Mouse (Mus musculus) embryonic fibroblast, embryonic 13.5 days (primary cell): ENCODE results near the gene Ahsa2. TPM values are rescaled to one million over a fixed set of nuclear protein-coding genes. Genes with fewer than 3 reads are reported as not detected.
"Not testable (repeated sequence)": the region's sequence is repeated elsewhere in the genome, so short reads cannot be mapped to it uniquely, and the experiment has no call there.

Experiments
- H3K27ac ChIP-seq: 2 replicates; pipeline ENCODE4 v1.5.1; 2012; ENCODE audit warnings: low read length, control low read depth, inconsistent platforms; ENCODE audit not compliant: insufficient read depth
- H3K4me1 ChIP-seq: 2 replicates; pipeline ENCODE4 v1.6.1; 2011; ENCODE audit warnings: low read length; ENCODE audit not compliant: control insufficient read depth, insufficient read depth
- H3K4me3 ChIP-seq: 2 replicates; pipeline ENCODE4 v1.5.1; 2011; ENCODE audit warnings: mild to moderate bottlenecking, control low read depth, low read length; ENCODE audit not compliant: insufficient read depth
- CTCF ChIP-seq: IDR thresholded peaks from 2 replicates; pipeline ENCODE4 v1.5.1; 2011; ENCODE audit warnings: mild to moderate bottlenecking, control low read depth, low read length, moderate library complexity, borderline replicate concordance; ENCODE audit not compliant: insufficient read depth
- POLR2A ChIP-seq: IDR thresholded peaks from 2 replicates; pipeline ENCODE4 v1.6.1; 2011; ENCODE audit warnings: low read depth, mild to moderate bottlenecking, control low read depth, low read length, moderate library complexity
- polyA plus RNA-seq: library from polyadenylated mRNA; stranded (reverse); fragments of >200 nt; gene quantifications from 2 replicates; pipeline ENCODE4 v1.2.4, GENCODE M21; 2011; ENCODE audit warnings: low read depth; ENCODE audit not compliant: missing spikeins, insufficient read length

The Ahsa2 gene
- polyA plus RNA-seq = 53.7 and 54.2 TPM in 2 replicates

GRCm38 (mm10) chr11:23497718-23498509, at the start of gene Ahsa2:
TSS of gene Ahsa2 (minus strand) at chr11:23498030.
- peak within 1 kb of the TSS; percentile 87 for H3K27ac ChIP-seq
- TF ChIP-seq POLR2A (peak; percentile 84), CTCF (no peak)
- peak within 1 kb of the TSS; percentile 84 for H3K4me3 ChIP-seq
- H3K4me1 ChIP-seq = peaks cover 7% of the 10 kb centered on the region; the same call in 1 of the 2 replicates

DNA sequence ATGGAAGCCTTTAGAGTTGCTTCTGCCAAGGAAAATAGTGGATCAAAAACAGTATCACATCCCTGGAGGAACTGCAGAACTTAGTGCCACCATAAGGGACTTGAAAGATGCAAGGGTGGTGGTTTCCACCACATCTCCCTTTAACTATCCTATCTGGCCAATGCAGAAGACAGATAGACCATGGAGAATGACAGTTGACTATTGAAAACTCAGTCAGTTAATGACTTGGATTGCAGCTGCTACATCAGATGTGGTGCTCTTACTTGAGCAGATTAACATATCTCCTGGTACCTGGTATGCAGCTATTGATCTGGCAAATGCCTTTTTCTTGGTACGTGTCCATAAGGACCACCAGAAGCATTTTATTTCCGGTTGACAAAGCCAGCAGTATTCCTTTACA, 39.6 kb upstream of the Ahsa2 start:
- no peak overlapping the region for H3K27ac ChIP-seq
- TF ChIP-seq POLR2A (no peak), CTCF (no peak)

DNA sequence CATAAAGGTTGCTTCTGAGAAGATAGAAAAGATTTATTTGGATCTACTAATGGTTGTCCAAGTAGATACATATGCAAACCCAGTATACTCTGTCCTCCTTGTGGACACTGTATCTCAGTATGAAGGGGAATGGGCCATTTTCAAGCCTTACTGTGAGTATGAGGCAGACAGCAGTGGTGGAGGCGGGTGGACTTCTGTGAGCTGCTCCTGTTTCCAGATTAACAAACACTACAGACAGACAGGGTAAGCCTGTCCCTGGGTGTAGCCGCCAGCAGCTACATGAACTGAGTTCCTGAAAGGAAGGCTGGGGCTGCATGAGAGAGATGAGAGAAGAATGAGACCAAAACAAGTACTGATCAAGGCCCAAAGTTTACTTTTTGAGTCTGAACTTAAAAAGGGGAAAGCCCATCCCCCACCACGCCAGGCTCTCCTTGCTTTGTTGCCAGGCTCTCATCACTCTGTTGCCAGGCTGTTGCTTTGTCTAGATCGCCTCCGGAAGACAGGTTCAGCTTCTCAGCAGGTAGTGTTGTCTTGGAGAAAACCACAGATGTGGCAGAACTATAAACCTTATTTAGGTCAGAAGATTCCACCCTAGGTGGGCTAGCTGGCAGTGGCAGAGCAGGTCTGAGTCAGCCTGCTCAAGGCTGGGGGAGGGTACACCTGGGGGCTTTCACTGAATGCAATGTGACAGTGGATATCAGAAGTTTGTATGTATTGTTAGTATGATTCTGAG, 22.8 kb upstream of the Ahsa2 start, which contains the start of gene 1700093K21Rik:
Gene 1700093K21Rik, minus strand, starts transcription at position 683 of the 733 bp plus-strand sequence.
- Histone ChIP-seq H3K4me3 (no peak within 1 kb of the TSS), H3K4me1 (no peaks in the 10 kb centered on the region), H3K27ac (no peak within 1 kb of the TSS)
- TF ChIP-seq CTCF (no peak), POLR2A (no peak)

More for the DNA sequence above, 39.6 kb upstream of the Ahsa2 start:
- H3K4me3 ChIP-seq = no peak overlapping the region
- H3K4me1 ChIP-seq = no peaks in the 10 kb centered on the region

DNA sequence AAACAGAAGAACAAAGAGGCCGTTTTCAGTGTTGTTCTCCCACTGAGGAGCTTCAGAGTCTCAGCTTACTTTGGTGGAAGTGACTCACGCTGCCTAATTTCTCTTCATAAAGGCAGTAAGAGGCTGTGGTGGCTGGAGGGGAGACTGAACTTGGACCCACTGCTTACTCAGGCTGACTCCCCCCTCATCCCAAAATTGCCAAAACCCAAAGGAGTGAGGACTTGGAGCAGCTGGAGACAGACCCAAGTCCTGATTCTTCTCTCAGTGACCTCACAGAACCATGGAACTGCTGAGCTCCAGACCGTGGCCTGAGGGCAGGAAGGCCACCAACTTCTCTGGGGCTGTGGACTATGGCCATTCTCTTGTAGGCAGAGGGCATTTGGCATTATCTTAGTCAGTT, 21.2 kb upstream of the Ahsa2 start:
- Histone ChIP-seq H3K4me3 (no peak overlapping the region), H3K27ac (no peak overlapping the region), H3K4me1 (no peaks in the 10 kb centered on the region)
- no peak for TF ChIP-seq POLR2A
- no peak for TF ChIP-seq CTCF

DNA sequence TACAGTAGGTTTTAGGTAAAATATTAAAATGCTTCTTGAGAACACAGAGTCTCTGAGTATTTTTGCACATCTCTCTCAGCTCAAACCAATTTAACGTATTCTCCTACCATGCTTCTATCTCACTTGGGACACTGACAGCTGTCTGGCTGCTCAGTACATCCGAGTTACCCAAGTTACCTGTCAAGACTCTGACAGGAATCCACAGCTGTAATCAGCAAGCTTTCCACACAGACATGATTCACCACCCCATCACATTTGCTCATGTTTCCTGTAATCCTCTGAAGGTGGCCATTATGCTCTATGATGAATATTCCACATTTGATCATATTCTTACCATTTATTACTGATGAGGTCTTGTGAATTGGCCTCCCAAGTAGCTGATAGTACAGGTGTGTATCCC, 17.5 kb upstream of the Ahsa2 start:
- H3K4me3 ChIP-seq = no peak overlapping the region
- no peaks in the 10 kb centered on the region for H3K4me1 ChIP-seq
- H3K27ac ChIP-seq = no peak overlapping the region
- TF ChIP-seq POLR2A (no peak), CTCF (no peak)

DNA sequence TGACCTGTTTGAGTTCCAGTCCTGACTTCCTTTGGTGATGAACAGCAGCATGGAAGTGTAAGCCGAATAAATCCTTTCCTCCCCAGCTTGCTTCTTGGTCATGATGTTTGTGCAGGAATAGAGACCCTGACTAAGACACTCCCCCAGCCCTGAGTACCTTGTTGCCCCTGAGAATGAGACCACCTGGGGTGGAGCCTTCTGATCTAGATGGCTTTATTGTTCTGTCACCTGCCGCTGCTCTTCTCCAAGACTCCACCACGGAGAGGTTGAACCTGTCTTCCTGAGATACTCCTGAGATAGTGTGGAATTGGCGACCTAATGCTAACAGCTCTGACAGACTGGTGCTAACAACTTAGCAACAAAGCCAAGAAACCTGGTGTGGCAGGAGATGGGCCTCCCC, 17.0 kb upstream of the Ahsa2 start:
- H3K4me1 ChIP-seq, H3K27ac ChIP-seq, H3K4me3 ChIP-seq: not testable (repeated sequence)

DNA sequence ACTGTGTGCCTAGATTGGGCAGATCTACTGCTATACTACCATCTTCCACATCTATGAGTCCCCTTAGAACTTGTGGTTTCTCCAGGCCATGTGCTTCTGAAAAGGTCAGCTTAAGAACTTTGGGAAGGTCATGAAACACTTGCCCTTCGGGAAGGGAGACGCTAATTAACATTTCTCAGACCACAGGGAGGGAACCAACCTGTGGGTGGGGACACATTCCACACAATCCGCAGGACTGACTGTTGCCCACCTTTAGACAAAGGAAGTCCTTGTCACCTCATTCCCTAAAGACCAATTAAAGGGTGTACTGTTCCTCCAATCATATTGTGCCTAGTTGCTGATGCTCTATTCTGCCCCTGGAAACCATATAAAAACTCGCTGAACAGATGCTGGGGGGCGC, 7.0 kb upstream of the Ahsa2 start:
- H3K4me1 ChIP-seq, H3K27ac ChIP-seq, H3K4me3 ChIP-seq: not testable (repeated sequence)

GRCm38 (mm10) chr11:23498609-23499008, 779 bp upstream of the Ahsa2 start:
- no peak for TF ChIP-seq CTCF
- no peak for TF ChIP-seq POLR2A
- Histone ChIP-seq H3K4me1 (peaks cover 7% of the 10 kb centered on the region; the same call in 1 of the 2 replicates), H3K27ac (peak overlapping the region; percentile 50), H3K4me3 (peak overlapping the region; percentile 39; the same call in 1 of the 2 replicates)

DNA sequence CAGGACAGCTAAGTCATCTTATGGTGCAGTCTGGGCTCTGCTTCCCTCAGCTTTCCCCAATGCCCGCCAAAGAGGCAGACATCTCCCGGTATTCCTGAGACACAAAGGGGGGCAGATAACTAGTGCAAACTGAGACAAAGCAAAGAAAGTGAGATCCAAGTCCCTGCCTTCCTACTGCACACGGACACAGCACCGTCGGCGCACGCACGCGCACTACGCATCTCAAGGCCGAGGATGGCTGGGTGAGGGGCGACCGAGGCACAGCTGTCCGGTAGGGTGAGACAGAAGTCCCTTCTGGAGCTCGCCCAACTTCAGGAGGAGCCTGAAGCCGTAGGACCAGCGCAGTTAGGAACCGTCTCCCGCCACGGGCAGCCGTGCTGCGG, 504 bp downstream of the Ahsa2 start:
- no peak for TF ChIP-seq CTCF
- no peak; the same call in 1 of the 2 replicates for TF ChIP-seq POLR2A
- H3K4me3 ChIP-seq = peak overlapping the region; percentile 84
- H3K27ac ChIP-seq = peak overlapping the region; percentile 87
- peaks cover 7% of the 10 kb centered on the region; the same call in 1 of the 2 replicates for H3K4me1 ChIP-seq

- Histone ChIP-seq H3K4me1 (peaks cover 7% of the 10 kb centered on the region; the same call in 1 of the 2 replicates), H3K27ac (no peak overlapping the region), H3K4me3 (peak overlapping the region; percentile 84)
- no peak for TF ChIP-seq POLR2A
- no peak for TF ChIP-seq CTCF
Measured at GRCm38 (mm10) chr11:23496661-23497060, 1.2 kb downstream of the Ahsa2 start.
